Mouse (Mus musculus): ENCODE results near the gene Gnmt.

GRCm38 (mm10) chr17:46771616-46772015 is 42.6 kb upstream of the Gnmt start:
- TF ChIP-seq ZNF384 (IDR thresholded peaks at IDR 0.05; ENCODE audit: low read depth, low read length) (no peak), POLR2AphosphoS5 (IDR thresholded peaks at IDR 0.05; ENCODE audit: borderline replicate concordance, low read depth, low read length) (no peak)
